In the genomic region with DNA sequence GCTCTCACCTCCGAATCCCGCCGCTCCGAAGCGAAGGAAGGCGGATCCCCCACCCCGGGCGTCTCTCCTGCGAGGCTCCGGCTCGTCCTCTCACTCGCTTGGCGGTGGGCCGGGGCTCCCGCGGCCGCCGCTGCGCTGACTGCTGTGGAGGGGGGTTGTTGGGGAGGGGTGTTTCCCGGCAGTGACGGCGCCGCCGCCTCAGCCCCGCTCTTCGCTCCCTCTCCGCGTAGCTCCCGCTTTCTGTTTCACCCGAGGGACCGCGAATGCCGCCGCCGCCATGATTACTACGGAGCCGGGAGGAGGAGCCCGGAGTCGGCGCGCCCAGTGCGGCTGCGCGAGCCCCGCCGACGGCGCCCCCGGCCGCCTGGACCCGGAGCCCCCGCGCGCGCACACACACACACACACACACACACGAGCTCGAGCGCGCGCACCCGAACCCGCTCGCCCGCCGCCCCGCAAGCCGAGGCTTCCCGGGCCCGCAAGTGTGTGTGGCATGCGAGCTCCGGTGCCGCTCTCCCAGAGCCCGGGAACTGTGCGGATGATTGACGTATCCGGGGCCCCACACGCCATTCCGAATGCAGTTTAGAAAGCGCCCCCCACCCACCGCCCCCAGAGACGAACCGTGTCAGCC, we compare ENCODE assay signal across 8 mouse cellular contexts. TPM values are rescaled to one million over a fixed set of nuclear protein-coding genes. Genes with fewer than 3 reads are reported as not detected.
DNase-seq lines count a peak whose midpoint lies in the region; ATAC-seq and TF ChIP-seq lines count a peak whose summit lies in the region.

A gene (minus strand): TSS at position 294 of the 631 bp plus-strand sequence.

- H3K27me3 ChIP-seq in heart, embryonic 13.5 days (replicated peaks): peaks cover 9% of the 10 kb centered on the region
- no peaks in the 10 kb centered on the region for H3K27me3 ChIP-seq in liver, embryonic 11.5 days (replicated peaks; ENCODE audit: control insufficient read depth, insufficient read depth, low read length)
- H3K27me3 ChIP-seq in myocyte (ENCODE audit: control insufficient read depth, insufficient read depth, insufficient read length): no peaks in the 10 kb centered on the region

- H3ac ChIP-seq in myocyte (ENCODE audit: control insufficient read depth, insufficient read length): peak within 1 kb of the TSS; percentile 60

- 1% methylated on average over 63 of the region's 82 CpGs for WGBS in heart, embryonic 13.5 days
- under 1% methylated on average over 74 of the region's 82 CpGs for WGBS in liver, embryonic 11.5 days

- H3K27ac ChIP-seq in embryonic fibroblast, embryonic 13.5 days (ENCODE audit: insufficient read depth, low read length): peak within 1 kb of the TSS; percentile 59
- H3K27ac ChIP-seq in heart, embryonic 13.5 days (replicated peaks): peak within 1 kb of the TSS; percentile 90
- H3K27ac ChIP-seq in liver, embryonic 11.5 days (ENCODE audit: low read depth, low read length): peak within 1 kb of the TSS; percentile 68

- peak within 1 kb of the TSS; percentile 98 for H3K9ac ChIP-seq in heart, embryonic 13.5 days
- H3K9ac ChIP-seq in liver, embryonic 11.5 days (ENCODE audit: low read depth, low read length): peak within 1 kb of the TSS; percentile 81

- H3K36me3 ChIP-seq in heart, embryonic 13.5 days: no peaks in the 10 kb centered on the region
- H3K36me3 ChIP-seq in liver, embryonic 11.5 days (ENCODE audit: control insufficient read depth, insufficient read depth, low read length): no peaks in the 10 kb centered on the region
- H3K36me3 ChIP-seq in myocyte (ENCODE audit: control insufficient read depth, insufficient read depth): no peaks in the 10 kb centered on the region

- DNase-seq in B cell, adult 2 months: peak; percentile 85 to 89
- peak; percentile 87 for DNase-seq in brain, adult 2 months (ENCODE audit: low read depth, low spot score)
- peak; percentile 93 for DNase-seq in kidney, postnatal 10 days
- peak; percentile 86 for DNase-seq in liver, embryonic 11.5 days (ENCODE audit: low spot score)
- peak; percentile 78 to 91 for DNase-seq in spleen, postnatal 4 days (ENCODE audit: low spot score in 2 of 2)

- peak within 1 kb of the TSS; percentile 87 for H3K4me2 ChIP-seq in heart, embryonic 13.5 days
- peak within 1 kb of the TSS; percentile 91 for H3K4me2 ChIP-seq in liver, embryonic 11.5 days
- H3K4me2 ChIP-seq in myocyte (ENCODE audit: low read depth): peak within 1 kb of the TSS; percentile 87

- peak; percentile 63 for TF ChIP-seq POLR2A in embryonic fibroblast, embryonic 13.5 days (IDR thresholded peaks at IDR 0.05; ENCODE audit: low read depth, low read length)
- peak; percentile 61 for TF ChIP-seq POLR2A in myocyte (IDR thresholded peaks at IDR 0.05; ENCODE audit: insufficient read length, low read depth)

- H3K4me1 ChIP-seq in embryonic fibroblast, embryonic 13.5 days (ENCODE audit: control insufficient read depth, insufficient read depth, low read length): no peaks in the 10 kb centered on the region
- peaks cover 14% of the 10 kb centered on the region for H3K4me1 ChIP-seq in heart, embryonic 13.5 days
- H3K4me1 ChIP-seq in liver, embryonic 11.5 days (replicated peaks; ENCODE audit: control insufficient read depth, insufficient read depth, low read length): peaks cover 8% of the 10 kb centered on the region; the same call in 1 of the 2 replicates

- H3K79me2 ChIP-seq in myocyte (ENCODE audit: control insufficient read depth, insufficient read depth): peaks cover 44% of the 10 kb centered on the region

- ATAC-seq in heart, embryonic 13.5 days (ENCODE audit: extremely low read depth, insufficient number of reproducible peaks, low FRiP score, low TSS enrichment): peak; percentile 71; the same call in 1 of the 2 replicates
- peak; percentile 85 for ATAC-seq in liver, embryonic 11.5 days (replicated peaks; ENCODE audit: low FRiP score)

- no peak for TF ChIP-seq CTCF in embryonic fibroblast, embryonic 13.5 days (IDR thresholded peaks at IDR 0.05; ENCODE audit: borderline replicate concordance, insufficient read depth, low read length)

- H3K9me3 ChIP-seq in heart, embryonic 13.5 days: no peaks in the 10 kb centered on the region
- H3K9me3 ChIP-seq in liver, embryonic 11.5 days (ENCODE audit: control insufficient read depth, low read length): no peaks in the 10 kb centered on the region

- H3K4me3 ChIP-seq in embryonic fibroblast, embryonic 13.5 days (ENCODE audit: insufficient read depth, low read length): peak within 1 kb of the TSS; percentile 81
- H3K4me3 ChIP-seq in heart, embryonic 13.5 days: peak within 1 kb of the TSS; percentile 96
- H3K4me3 ChIP-seq in liver, embryonic 11.5 days (ENCODE audit: low read depth, low read length): peak within 1 kb of the TSS; percentile 75
- H3K4me3 ChIP-seq in myocyte: peak within 1 kb of the TSS; percentile 82

TF ChIP-seq in myocyte, 11 proteins besides CTCF, POLR2A, EP300 and RAD21:
- TF ChIP-seq POLR2AphosphoS2 (IDR thresholded peaks at IDR 0.05; ENCODE audit: insufficient read length, low read depth): peak; percentile 72
- peak in 1 of 3 experiments; percentile 2 for TF ChIP-seq MYOG (IDR thresholded peaks at IDR 0.05; ENCODE audit: control insufficient read depth in 1 of 3, insufficient read depth in 1 of 3, insufficient read length in 2 of 3, low read depth in 2 of 3)
- peak in 1 of 3 experiments; percentile 24 for TF ChIP-seq MYOD1 (IDR thresholded peaks at IDR 0.05; ENCODE audit: control insufficient read depth in 1 of 3, insufficient read length in 2 of 3, low read depth in 2 of 3)
- TF ChIP-seq TCF3 (IDR thresholded peaks at IDR 0.05; ENCODE audit: insufficient read length, low read depth): no peak
- TF ChIP-seq SRF (IDR thresholded peaks at IDR 0.05; ENCODE audit: control insufficient read depth, insufficient read length, low read depth): no peak

RNA-seq across cellular contexts. Expression of the gene that starts here (rescaled TPM):
- 109 and 117 TPM in 2 replicates for polyA plus RNA-seq in embryonic fibroblast, embryonic 13.5 days (2011; ENCODE audit: insufficient read length, low read depth, missing spikeins)
- 21.5 and 22.1 TPM in 2 replicates for polyA plus RNA-seq in heart, embryonic 13.5 days (2015; fragmentation: Nextera tagmentation; extraction: Ambion mirVana)
- 18.5 and 19.5 TPM in 2 replicates for polyA plus RNA-seq in liver, embryonic 11.5 days (2014; fragmentation: Nextera tagmentation; extraction: Ambion mirVana)
- polyA plus RNA-seq in myocyte (2012; fragmentation: generic; extraction: Trizol): 7.2 TPM

Comparison
In these comparisons a context has a peak if more than half of its experiments do, and no peak if none do; other contexts are left out.
1. Peak in every context shown above with its lines: DNase-seq, ATAC-seq, H3K4me3 ChIP-seq and H3K27ac ChIP-seq.